Mouse (Mus musculus) brain, embryonic 14.5 days (tissue): ENCODE results near the gene Tnfrsf1a.

Experiments
- CTCF ChIP-seq: fragments of 200-500 bp; IDR thresholded peaks from 2 replicates; pipeline ENCODE4 v1.5.1; 2012; ENCODE audit warnings: inconsistent platforms, mild to moderate bottlenecking, moderate library complexity, borderline replicate concordance; ENCODE audit not compliant: insufficient read depth, insufficient read length; ENCODE audit errors: extremely low read depth
- POLR2A ChIP-seq: fragments of 200-500 bp; IDR thresholded peaks from 2 replicates; pipeline ENCODE4 v1.6.1; 2012; ENCODE audit warnings: mild to moderate bottlenecking, inconsistent platforms, borderline replicate concordance; ENCODE audit not compliant: poor library complexity, insufficient read depth, insufficient read length, severe bottlenecking; ENCODE audit errors: extremely low read depth

GRCm38 (mm10) chr6:125364448-125364847 lies 15.3 kb downstream of the Tnfrsf1a start:
- TF ChIP-seq CTCF (peak; percentile 4; the same call in 1 of the 2 replicates), POLR2A (no peak)
